Mouse (Mus musculus) NIH3T3 (cell line): ENCODE results near the gene Hist1h2bf.
A peak's percentile ranks its signal among the peaks of the same experiment; 100 is the strongest.

Experiments
- DNase-seq: peaks from one replicate; pipeline ENCODE4 v3.0.0-alpha.2; 2012; ENCODE audit warnings: low read depth

Gene Hist1h2bf

GRCm38 (mm10) chr13:23525901-23526300 is 48.1 kb downstream of the Hist1h2bf start:
- peak; percentile 32 for DNase-seq

GRCm38 (mm10) chr13:23524654-23525053 is 49.3 kb downstream of the Hist1h2bf start:
- peak; percentile 90 for DNase-seq

GRCm38 (mm10) chr13:23523976-23524375 is 50.0 kb downstream of the Hist1h2bf start:
- no peak for DNase-seq
